Mouse (Mus musculus) heart, postnatal 36 days (tissue): ENCODE data around the gene Lingo2. TPM values are rescaled to one million over a fixed set of nuclear protein-coding genes. Genes with fewer than 3 reads are reported as not detected.

Experiments
- DNase-seq, 2 experiments: peaks; one replicate each; pipeline ENCODE4 v3.0.0; 2021 to 2022
- intact Hi-C: fragments of 180-260 bp; cut with DNase I; formaldehyde crosslinking; loops from one replicate; pipeline ENCODE4 v1.15.1; 2025
- total RNA-seq, 2 experiments: library from RNA; stranded (reverse); gene quantifications; 2 replicates each; pipeline ENCODE4 v1.2.3; 2021

The Lingo2 gene
- total RNA-seq, 2 experiments from 2014 or later: not detected

DNA sequence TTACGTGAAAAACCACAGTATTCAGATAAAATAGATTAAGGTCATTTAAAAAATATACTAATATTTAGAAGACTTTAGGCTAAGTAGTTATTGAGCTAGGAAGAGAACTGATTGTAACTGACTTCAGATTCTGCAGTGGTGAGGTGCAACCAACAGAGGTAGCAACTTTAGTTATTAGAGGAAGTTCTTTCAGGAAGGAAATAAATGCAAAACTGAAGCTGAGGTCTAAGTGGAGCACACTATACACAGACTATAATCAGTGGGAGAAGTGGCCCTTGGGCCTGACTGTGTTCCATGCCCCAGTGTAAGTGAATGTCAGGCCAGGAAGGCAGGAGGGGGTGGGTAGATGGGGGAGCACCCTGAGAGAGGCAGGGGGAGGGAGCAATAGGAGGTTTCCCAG, 385.0 kb downstream of the Lingo2 start:
- intact Hi-C loops: no loop called here

DNA sequence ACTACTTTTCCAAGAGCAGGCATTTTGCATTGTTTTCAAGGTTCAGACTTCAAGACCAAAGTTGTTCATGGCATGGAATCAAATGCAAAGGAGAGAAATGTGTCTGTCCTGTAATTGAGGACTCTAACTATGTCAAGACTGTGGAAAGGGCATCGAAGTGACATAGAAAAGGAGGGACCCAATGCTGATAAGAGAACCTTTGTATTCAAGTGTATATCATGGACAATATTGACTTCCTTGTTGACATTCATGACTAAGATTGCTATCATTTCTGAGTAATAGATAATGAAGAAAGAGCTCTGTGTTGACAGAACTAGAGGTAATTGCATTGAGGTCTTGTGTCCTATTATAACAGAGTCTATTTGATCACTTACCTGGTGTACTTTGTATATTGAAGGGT, 390.6 kb downstream of the Lingo2 start:
- intact Hi-C loops: no loop called here
- no peak for DNase-seq

More for the DNA sequence above, 385.0 kb downstream of the Lingo2 start:
- DNase-seq: no peak

DNA sequence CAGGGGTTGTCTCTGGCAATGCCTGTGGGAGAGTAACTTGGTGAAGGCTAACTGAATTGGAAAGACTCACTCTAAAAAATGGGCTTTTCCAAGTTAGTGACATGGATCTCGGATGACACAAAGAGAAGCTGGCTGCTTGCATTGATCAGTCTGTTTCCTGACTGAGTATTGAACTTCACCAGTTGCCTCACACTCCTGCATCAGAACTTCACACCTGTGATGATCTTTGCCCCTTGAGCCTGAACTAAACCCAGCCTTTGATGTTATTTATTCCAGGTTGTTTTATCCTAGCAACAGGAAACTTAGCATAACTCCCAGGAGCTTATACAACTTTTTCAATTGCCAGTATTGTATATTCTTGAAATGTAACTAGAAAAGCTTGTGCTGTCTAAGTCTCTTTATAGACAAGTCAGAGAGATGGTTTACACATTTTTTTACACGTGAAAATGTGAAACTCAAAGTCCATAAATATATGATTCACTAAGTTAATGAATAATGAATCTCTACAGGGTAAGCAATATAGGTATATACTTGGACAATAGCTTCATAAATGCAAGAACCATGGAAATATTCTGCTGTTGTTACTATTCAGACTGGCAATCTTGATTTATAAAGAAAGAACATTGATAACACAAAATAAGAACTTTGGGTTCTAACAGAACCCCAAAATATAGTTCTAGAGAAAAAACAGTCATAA, 410.7 kb downstream of the Lingo2 start:
- no peak for DNase-seq
- intact Hi-C loops: no loop called here

DNA sequence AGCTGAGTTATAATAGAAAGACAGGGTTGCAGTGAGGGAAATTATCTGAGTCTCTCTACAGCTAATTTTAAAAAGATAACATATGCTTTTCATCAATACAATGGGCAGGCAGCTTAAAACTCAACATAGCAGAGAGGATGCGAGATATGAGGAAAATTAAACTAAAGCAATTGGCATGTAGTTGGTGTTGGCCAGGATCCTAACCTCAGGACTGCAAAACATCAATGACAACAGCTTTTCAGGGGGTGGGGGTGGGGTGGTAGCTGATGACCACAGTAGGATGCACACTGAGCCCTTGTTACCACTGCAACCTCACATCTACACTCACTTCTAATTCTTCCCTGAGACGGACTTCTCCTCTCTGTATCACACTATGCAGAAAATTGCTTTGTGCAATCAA, 417.7 kb downstream of the Lingo2 start:
- intact Hi-C loops: no loop called here
- no peak for DNase-seq

DNA sequence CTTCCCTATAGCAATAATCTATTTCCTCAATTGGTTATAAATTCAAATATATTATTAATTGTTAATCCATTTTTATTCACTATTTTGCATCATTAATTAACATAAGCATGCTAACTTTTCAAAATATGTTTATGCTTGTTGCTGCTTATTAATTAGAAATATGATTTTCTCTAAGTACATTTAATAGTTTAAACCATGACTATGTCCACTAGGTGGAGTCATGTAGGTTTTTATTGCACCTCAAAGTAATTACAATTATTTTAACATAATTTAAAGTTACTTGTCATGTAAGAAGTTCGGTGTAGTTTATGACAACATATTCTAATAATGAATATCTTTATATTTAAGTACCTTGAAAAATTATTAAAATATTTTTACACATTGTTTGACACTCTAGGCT, 461.3 kb downstream of the Lingo2 start:
- no peak for DNase-seq
- intact Hi-C loops: no loop called here

DNA sequence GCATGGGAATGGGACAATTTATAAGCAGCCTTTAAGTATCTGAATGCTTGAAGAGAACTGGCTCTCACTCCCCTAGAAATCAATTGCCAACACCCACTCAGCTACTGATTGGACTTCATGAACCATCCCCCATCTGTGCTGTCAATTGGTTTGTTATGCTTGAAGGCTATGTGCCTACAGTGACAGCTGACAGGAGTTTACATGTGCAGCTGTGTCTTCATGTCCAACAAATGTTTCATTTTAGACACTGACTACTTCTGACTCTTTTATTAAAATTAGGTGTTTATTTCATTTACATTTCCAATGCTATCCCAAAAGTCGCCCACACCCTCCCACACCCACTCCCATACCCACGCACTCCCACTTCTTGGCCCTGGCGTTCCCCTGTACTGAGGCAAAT, 516.3 kb downstream of the Lingo2 start:
- intact Hi-C loops: no loop called here
- DNase-seq: no peak

DNA sequence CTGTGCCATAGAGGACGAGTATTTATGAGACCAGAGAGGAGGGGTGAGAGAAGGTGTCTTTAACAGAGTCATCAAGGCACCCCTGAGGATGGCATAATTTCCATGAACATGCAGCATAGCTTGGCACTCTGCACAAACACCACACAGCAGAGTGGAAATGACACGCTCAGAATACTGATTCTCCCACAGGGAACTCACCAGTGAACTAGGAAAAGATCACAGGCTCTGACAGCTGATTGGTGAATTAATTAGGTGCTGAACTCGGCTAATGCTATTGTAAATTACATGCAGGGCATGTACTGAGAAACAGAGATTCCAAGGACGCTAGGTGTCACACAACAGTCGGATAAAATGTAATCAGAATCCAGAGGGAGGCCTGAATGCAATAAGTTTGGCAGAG, 525.4 kb downstream of the Lingo2 start:
- DNase-seq: no peak
- intact Hi-C loops: no loop called here

DNA sequence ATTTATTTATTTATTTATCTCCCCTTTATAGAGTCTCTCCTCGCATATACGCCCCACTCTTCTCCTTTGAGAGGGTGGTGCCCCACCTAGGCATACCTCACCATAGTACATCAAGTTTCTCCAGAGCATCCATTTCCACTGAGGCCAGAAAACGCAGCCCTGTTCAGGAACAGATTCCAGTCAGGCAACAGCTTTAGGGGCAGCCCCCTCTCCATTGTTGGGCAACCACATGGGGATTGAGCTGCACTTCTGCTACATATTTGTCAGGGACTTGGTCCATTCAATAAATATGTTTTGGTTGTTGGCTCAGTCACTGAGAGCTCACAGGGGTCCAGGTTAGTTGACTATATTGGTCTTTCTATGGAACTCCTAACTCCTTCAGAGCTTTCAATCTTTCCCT, 544.2 kb downstream of the Lingo2 start:
- intact Hi-C loops: no loop called here

DNA sequence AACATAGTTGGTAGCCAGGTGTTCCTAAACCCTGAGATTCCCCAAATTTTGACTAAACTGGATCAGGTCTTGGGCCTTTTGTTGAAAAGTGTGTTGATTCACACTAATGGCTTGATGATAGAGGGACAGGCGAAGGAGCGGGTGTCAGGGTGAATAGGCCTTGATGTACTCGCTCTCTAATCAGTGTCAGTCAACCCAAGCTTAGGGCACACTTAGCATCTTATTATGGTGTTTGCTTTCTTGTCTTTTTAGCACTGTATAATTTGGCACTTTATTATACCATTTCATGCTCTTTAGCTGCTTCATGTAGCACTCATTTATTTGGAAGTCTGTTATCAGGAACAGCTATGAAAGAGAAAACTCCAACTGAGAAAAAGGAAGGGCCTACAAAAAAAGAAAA, 582.6 kb downstream of the Lingo2 start:
- no peak for DNase-seq
- intact Hi-C loops: no loop called here

More for the DNA sequence above, 544.2 kb downstream of the Lingo2 start:
- no peak for DNase-seq

DNA sequence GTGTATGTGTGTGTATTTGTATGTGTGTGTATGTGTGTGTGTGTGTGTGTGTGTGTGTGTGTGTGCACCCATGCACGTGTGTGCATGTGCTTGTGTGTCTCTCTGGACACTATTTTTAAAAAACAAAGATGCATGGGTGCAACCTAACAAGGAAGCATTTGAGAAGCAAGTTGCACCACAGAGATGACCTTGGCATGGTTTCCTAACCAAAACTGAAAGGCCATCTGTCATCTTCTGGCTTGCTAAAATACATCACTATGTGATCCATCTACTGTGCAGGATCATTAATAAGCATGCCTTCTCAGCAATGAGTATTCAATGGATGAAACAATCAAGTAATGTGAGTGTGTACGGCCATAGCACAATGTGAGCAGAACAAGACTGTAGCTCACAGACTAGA, 597.1 kb downstream of the Lingo2 start:
- intact Hi-C loops: no loop called here
- DNase-seq: no peak

DNA sequence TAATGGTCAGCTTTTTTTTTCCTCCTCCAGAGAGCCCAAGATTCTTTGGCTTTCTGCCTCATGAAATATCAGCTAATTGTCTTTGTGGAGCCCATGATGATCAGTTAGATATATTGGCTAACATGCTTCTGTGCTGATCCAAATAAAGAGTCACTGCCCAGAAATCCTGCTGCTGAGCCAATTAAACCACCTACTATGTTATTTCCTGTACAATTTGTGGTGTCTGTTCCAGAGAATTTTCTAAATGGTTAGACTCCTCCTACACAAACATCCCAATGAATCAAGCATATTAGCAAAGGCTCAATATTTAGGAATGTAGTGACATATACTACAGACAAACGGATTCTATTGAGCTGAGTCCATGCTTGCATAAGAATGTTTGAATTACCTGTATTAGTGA, 619.8 kb downstream of the Lingo2 start:
- intact Hi-C loops: no loop called here
- DNase-seq: no peak

DNA sequence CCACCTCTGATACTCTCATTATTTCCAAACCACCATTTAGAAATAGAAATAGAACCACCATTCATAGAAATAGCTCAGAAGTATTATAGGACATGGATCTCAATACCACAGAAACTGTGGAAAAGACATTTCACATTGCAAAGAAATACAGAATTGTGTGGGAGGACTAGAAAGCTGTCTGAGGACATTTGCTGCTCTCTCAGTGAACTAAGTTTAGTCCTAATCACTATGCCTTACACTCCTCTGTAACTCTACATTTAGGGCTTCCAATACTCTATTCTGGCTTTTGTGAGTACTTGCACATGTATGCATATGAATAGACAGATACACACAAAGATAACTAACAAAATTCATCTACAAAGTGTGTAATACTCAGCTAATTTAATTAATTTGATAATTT, 625.9 kb downstream of the Lingo2 start:
- intact Hi-C loops: no loop called here
- DNase-seq: no peak

DNA sequence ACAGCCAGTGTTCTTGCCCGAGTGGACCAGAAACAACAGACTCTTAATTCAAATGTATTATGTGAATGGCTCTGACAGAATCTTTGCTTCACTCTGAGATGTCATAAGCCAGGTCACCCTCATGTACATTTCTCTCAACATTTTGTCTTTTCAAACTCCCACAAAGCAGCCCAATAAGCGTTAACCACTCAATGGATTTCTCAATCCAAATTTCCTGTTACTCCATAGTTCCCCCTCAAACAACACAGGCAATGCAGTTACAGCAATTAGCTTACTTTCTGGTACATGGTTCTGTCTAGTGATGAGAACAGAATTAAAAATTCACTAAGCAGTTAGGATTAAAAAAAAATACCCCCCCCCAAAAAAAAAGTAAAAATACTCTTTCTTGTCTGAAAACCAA, 638.5 kb downstream of the Lingo2 start:
- intact Hi-C loops: no loop called here

DNA sequence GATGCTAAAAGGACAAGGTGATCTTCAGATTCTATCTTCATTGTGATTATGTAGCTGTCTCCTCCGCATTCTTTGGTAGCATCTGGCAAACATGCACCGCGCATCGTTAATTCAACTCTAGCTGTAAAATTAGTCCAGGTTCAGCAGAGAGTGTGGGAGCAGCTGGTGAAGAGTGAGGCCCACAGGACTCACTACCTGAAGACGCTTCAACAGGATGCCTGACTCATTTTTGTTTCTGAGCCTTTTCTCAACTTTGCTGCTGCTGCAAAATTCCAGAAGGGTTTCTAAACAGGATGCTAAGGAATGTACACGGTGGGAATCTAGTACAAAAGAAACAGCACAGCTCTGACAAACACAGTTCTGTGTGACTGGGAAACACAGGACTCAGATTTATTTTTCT, 640.1 kb downstream of the Lingo2 start:
- DNase-seq: no peak
- intact Hi-C loops: no loop called here

More for the DNA sequence above, 638.5 kb downstream of the Lingo2 start:
- no peak for DNase-seq

DNA sequence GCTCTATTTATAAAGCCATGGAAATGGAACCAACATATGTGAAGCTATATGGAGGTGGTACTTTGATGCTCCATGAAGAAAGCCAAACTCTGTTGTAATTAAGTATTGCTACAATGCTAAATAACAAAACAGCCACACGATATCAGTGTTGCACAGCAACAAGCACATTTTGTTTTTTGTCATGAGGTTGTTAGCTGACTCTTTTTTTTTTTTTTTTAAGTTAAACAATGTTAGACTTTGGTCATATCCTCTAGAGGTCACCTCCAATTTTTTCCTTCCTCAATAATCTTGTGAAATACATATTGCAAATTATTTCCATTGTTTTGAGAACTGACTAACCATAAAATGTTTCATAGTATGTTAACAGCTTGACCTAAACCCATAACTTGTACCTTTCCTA, 646.3 kb downstream of the Lingo2 start:
- no peak for DNase-seq
- intact Hi-C loops: no loop called here

DNA sequence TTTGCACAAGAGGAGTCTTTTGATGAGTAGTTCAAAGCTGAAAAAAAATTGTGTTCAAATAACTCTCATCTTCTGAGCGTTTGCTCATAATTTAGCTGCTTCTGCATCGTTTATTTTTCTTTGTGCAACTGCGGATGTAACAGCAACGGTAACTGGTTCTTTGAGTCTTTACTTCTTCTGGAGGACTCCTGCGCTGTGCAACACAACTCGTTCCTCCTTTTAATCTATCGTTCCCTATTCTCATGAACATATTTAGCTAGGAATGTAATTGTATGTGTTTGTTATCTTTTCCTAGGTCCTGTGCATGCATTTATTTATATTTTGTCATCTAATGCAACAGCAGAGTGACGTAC, 661.9 kb downstream of the Lingo2 start:
- DNase-seq: no peak
- intact Hi-C loops: no loop called here

DNA sequence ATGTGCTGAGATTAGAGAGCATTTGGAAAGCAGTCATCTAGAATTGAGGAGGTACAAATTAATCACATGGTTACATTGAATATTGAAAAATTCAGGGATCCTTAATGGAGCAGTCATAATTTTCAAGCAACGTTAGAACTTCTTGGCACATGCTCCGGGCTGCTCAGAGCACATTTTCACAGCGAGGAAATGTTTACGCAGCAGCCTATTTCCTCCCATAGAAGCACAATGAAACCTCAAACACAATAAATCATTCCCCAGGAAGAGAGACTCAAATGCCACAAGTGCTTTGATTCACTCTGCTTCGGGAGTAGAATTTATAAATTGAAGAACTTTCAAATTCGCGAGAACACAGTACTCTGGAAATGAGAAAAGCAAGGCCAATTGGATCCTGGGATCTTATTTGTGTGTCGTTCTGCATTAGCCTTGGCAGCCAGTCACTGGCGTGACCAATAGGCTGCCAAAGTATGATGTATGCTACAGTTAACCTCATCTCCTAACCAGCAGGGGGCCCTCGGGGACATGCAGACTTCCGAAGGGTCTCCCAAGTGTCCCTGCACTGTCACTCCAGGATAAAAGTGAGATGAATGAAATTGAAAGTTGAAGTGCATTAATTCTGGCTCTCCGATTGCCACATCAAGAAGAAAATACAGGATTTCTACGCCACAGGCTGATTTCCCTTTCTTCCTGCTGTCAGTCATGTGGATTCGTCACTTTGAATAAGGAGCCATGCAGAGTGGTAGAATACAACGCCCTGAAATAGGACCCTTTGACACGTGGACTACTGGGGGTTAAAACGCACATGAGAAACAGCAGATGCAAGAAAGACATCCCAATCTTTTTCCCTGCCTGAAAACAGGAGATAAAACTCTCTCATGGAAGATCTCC, 662.5 kb downstream of the Lingo2 start:
- intact Hi-C loops: no loop called here

DNA sequence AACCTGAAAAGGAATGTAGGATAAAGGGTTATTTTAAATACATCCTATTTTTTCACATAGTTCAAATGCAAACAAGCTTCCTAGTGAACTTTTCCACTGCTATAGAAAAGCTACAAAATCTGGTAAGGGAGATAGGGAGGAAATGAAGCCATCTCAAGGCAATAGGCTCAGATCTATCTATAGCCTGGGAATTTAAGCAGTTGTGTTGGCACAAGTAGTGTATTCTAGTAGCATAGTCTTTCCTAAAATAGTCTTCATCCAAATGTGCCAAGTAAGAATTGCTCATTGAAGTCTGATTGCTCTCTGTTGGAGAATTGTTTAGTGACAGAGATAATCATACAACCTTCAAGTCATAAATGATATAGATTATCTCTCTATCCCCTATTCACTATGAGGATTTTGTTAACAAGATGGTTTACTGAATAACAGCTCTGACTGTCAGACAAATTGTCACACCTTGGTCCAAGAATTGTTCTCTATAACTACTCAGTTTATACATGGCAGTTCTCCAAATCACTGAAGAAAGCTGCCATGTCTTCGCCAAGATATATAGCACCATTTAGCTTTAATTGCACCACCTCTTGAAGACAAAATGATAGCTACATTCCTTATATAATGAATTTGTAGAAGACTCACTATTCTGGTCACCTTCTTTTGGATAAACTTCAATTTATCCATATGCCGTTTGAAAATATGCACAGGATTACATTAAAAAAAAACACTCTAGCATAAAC, 688.9 kb downstream of the Lingo2 start:
- no peak for DNase-seq
- intact Hi-C loops: no loop called here

More for the DNA sequence above, 662.5 kb downstream of the Lingo2 start:
- DNase-seq: peak; percentile 13 to 39

DNA sequence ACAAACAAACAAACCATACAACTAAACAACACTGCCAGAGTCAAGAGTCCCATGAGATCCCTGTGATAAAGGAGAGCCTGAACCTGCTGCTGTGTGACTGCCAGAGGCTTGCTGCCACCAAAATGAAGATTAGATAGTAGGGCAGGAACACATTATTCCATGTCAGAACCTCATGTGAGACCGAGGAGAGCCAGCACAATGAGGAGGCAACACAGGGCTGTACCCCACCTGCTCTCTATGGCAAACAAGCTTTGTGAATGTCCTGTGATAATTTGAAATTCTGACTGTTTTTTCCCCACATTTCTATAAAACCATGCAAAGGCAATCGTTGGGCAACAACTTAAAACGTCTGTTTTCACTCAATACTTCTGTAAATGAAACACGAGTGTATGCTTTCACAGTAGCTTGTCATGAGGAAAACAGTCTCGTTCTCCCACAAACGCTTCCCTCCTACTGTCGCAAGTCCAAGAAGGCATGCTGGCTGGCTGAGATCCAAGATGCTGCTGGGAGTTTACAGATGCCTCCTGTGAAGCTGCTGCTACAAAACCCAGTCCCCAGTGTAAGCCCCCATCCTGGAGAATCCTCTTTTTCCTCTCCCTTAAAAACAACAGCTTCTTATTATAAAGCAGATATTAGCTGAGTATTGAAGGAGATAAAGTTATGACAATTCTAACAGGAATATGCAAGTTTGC, 765.2 kb downstream of the Lingo2 start:
- intact Hi-C loops: no loop called here
- DNase-seq: peak in 1 of 2 experiments; percentile 4

DNA sequence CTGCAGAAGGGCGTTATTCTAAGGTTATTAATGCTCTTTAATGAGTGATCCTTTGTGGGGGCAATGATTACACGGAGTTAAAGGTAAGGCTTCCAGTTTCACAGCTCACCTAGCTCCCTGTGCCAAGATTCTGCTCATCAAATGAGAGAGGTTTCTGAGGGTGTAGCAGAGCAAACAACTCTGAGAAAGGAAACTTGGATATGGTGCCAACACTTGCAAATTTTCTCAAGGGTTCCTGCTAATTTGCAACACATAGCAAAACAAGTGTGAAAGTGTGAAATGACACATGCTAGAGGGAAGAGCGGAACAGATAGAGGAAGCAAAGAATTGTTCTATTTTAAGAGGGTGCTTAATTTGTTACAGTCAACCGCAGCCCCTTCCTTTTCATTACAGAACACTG, 767.9 kb downstream of the Lingo2 start:
- intact Hi-C loops: no loop called here
- DNase-seq: no peak

DNA sequence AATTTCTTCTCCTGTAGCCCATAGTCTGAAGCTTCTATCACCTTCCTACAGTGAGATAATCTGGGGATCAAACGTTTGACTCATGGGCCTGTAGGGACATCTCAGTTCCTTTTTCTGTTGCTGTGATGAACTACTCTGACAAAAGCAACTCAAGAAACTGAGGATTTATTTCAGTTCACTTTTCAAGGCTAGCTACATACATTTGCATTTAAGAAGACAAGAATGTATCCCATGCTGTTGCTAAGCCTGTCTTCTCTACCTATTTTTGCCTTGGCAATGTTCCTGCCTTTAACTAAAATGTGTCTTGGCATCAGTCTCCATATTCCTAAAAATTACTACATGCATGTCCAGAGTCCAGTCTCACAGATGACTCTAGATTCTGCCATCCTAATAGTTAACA, 781.4 kb downstream of the Lingo2 start:
- intact Hi-C loops: no loop called here
- no peak for DNase-seq
